Mouse (Mus musculus) megakaryocyte, embryonic 14.5 days (primary cell): ENCODE data around the gene Kbtbd3.

ENCODE experiments used
- FLI1 ChIP-seq: IDR thresholded peaks from 2 replicates; pipeline ENCODE4 v1.6.1; 2012; ENCODE audit warnings: low read length, inconsistent platforms, mixed read lengths
- GATA1 ChIP-seq: IDR thresholded peaks from 3 replicates; pipeline ENCODE4 v1.6.1; 2012; ENCODE audit warnings: mixed read lengths, low read length, inconsistent platforms, borderline replicate concordance

DNA sequence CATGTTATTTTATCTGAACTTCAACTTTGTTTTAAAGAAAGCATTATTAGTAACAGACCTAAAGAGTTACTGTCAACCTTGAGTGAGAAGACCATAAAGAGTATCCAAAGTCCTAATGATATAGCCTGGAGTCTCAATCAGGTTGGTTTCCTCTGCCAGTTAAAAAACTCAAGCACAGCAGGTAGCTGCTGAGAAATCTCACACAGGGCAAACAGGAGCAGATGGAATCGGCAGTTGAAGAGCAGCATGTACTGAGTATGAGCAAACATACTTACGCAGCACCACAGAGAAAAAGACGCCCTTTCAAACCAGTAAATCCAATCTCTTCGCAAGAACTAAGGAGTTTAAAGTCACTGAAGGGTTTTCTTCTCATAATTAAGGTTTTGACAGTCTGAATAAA, 4.3 kb downstream of the Kbtbd3 start:
- TF ChIP-seq GATA1 (no peak), FLI1 (no peak)
